Comparison of ENCODE assay signal across 8 mouse cellular contexts in genomic region chr10:80118552-80118951, GRCm38 (mm10). TPM values are rescaled to one million over a fixed set of nuclear protein-coding genes. Genes with fewer than 3 reads are reported as not detected.
DNase-seq lines count a peak whose midpoint lies in the region; ATAC-seq and TF ChIP-seq lines count a peak whose summit lies in the region.

No protein-coding gene starts in this region.

- no peak for ATAC-seq in heart, embryonic 13.5 days (ENCODE audit: extremely low read depth, insufficient number of reproducible peaks, low FRiP score, low TSS enrichment)
- no peak for ATAC-seq in midbrain, embryonic 12.5 days (ENCODE audit: low FRiP score, low read depth)

- peak overlapping the region; percentile 84 for H3K4me2 ChIP-seq in heart, embryonic 13.5 days
- peak overlapping the region; percentile 98 for H3K4me2 ChIP-seq in midbrain, embryonic 12.5 days (replicated peaks)

- H3K4me3 ChIP-seq in heart, embryonic 13.5 days: peak overlapping the region; percentile 96
- H3K4me3 ChIP-seq in bone marrow macrophage, adult 2 months (ENCODE audit: insufficient read depth, low read length): peak overlapping the region; percentile 99
- peak overlapping the region; percentile 92 for H3K4me3 ChIP-seq in hindbrain, embryonic 10.5 days
- H3K4me3 ChIP-seq in midbrain, embryonic 12.5 days: peak overlapping the region; percentile 96

- no peak overlapping the region for H3K27ac ChIP-seq in heart, embryonic 13.5 days (replicated peaks)
- no peak overlapping the region for H3K27ac ChIP-seq in bone marrow macrophage, adult 2 months (ENCODE audit: insufficient read depth, low read depth, low read length)
- H3K27ac ChIP-seq in hindbrain, embryonic 10.5 days: peak overlapping the region; percentile 95; the same call in 1 of the 2 replicates
- peak overlapping the region; percentile 47; the same call in 1 of the 2 replicates for H3K27ac ChIP-seq in midbrain, embryonic 12.5 days (replicated peaks)

- no peaks in the 10 kb centered on the region for H3K9me3 ChIP-seq in heart, embryonic 13.5 days
- no peaks in the 10 kb centered on the region for H3K9me3 ChIP-seq in hindbrain, embryonic 10.5 days
- H3K9me3 ChIP-seq in midbrain, embryonic 12.5 days: no peaks in the 10 kb centered on the region

- WGBS in heart, embryonic 13.5 days: 74% methylated on average over 6 of the region's 6 CpGs
- WGBS in hindbrain, embryonic 10.5 days: 76% methylated on average over 6 of the region's 6 CpGs
- 70% methylated on average over 6 of the region's 6 CpGs for WGBS in midbrain, embryonic 12.5 days

- no peak for TF ChIP-seq POLR2A in bone marrow macrophage, adult 2 months (IDR thresholded peaks at IDR 0.05; ENCODE audit: borderline replicate concordance, low read depth, low read length)

- H3K9ac ChIP-seq in heart, embryonic 13.5 days: peak overlapping the region; percentile 97
- H3K9ac ChIP-seq in midbrain, embryonic 12.5 days (replicated peaks): peak overlapping the region; percentile 82

- H3K4me1 ChIP-seq in heart, embryonic 13.5 days: peaks cover 61% of the 10 kb centered on the region
- H3K4me1 ChIP-seq in bone marrow macrophage, adult 2 months (ENCODE audit: control insufficient read depth, insufficient read depth, low read length): peaks cover 22% of the 10 kb centered on the region
- H3K4me1 ChIP-seq in hindbrain, embryonic 10.5 days (replicated peaks): peaks cover 50% of the 10 kb centered on the region
- peaks cover 33% of the 10 kb centered on the region for H3K4me1 ChIP-seq in midbrain, embryonic 12.5 days

- TF ChIP-seq CTCF in bone marrow macrophage, adult 2 months (IDR thresholded peaks at IDR 0.05; ENCODE audit: low read depth, low read length): no peak

- H3K36me3 ChIP-seq in heart, embryonic 13.5 days: peaks cover 62% of the 10 kb centered on the region
- peaks cover 65% of the 10 kb centered on the region for H3K36me3 ChIP-seq in hindbrain, embryonic 10.5 days
- H3K36me3 ChIP-seq in midbrain, embryonic 12.5 days: peaks cover 35% of the 10 kb centered on the region

- no peaks in the 10 kb centered on the region for H3K27me3 ChIP-seq in heart, embryonic 13.5 days (replicated peaks)
- no peaks in the 10 kb centered on the region for H3K27me3 ChIP-seq in hindbrain, embryonic 10.5 days (ENCODE audit: insufficient read depth, poor library complexity, severe bottlenecking)
- H3K27me3 ChIP-seq in midbrain, embryonic 12.5 days: no peaks in the 10 kb centered on the region

- no peak for DNase-seq in heart, adult 8-10 months (ENCODE audit: low spot score)
- DNase-seq in hindbrain, embryonic 10.5 days (ENCODE audit: low spot score): no peak
- no peak for DNase-seq in yolk sac, embryonic 10.5 days (ENCODE audit: low spot score)
- no peak for DNase-seq in gastrocnemius, adult 8-10 months (ENCODE audit: low spot score in 2 of 2)
- DNase-seq in frontal cortex, postnatal 25 days (ENCODE audit: low spot score in 2 of 2): no peak

RNA-seq across cellular contexts. Expression of gene Stk11, which starts 2.9 kb away (rescaled TPM):
- 12.0 and 13.0 TPM in 2 replicates for polyA plus RNA-seq in heart, embryonic 13.5 days (2015; fragmentation: Nextera tagmentation; extraction: Ambion mirVana)
- total RNA-seq in heart, adult 8-10 months (2022): 100 to 1,000 TPM; 148 to 176 (median 153) TPM
- polyA plus RNA-seq in bone marrow macrophage, adult 2 months (2012; ENCODE audit: insufficient read depth, insufficient read length, missing spikeins): 104 TPM in 2 replicates
- polyA plus RNA-seq in hindbrain, embryonic 10.5 days (2016; fragmentation: Nextera tagmentation; extraction: Ambion mirVana): 18.5 and 21.1 TPM in 2 replicates
- 16.7 and 20.3 TPM in 2 replicates for polyA plus RNA-seq in midbrain, embryonic 12.5 days (2016; fragmentation: Nextera tagmentation; extraction: Ambion mirVana)
- total RNA-seq in gastrocnemius, adult 8-10 months (2022): 100 to 1,000 TPM; 157 to 173 (median 162) TPM

RNA-seq across cellular contexts. Expression of gene Sbno2, which starts 13.2 kb away (rescaled TPM):
- polyA plus RNA-seq in heart, embryonic 13.5 days (2015; fragmentation: Nextera tagmentation; extraction: Ambion mirVana): 9.1 and 10.1 TPM in 2 replicates
- total RNA-seq in heart, adult 8-10 months (2022): 10 to 100 TPM in 3 of 4 experiments, 1 to 10 TPM in 1; 9.5 to 12.0 (median 11.1) TPM
- 54.5 and 55.8 TPM in 2 replicates for polyA plus RNA-seq in bone marrow macrophage, adult 2 months (2012; ENCODE audit: insufficient read depth, insufficient read length, missing spikeins)
- 16.8 and 17.2 TPM in 2 replicates for polyA plus RNA-seq in hindbrain, embryonic 10.5 days (2016; fragmentation: Nextera tagmentation; extraction: Ambion mirVana)
- 14.7 and 15.7 TPM in 2 replicates for polyA plus RNA-seq in midbrain, embryonic 12.5 days (2016; fragmentation: Nextera tagmentation; extraction: Ambion mirVana)
- total RNA-seq in gastrocnemius, adult 8-10 months (2022): 1 to 10 TPM; 4.8 to 5.7 (median 5.3) TPM

RNA-seq across cellular contexts. Expression of gene Atp5d, which starts 19.9 kb away (rescaled TPM):
- 808 and 893 TPM in 2 replicates for polyA plus RNA-seq in heart, embryonic 13.5 days (2015; fragmentation: Nextera tagmentation; extraction: Ambion mirVana)
- total RNA-seq in heart, adult 8-10 months (2022): 1,000 to 10,000 TPM; 1,050 to 1,135 (median 1,101) TPM
- polyA plus RNA-seq in bone marrow macrophage, adult 2 months (2012; ENCODE audit: insufficient read depth, insufficient read length, missing spikeins): 198 TPM in 2 replicates
- polyA plus RNA-seq in hindbrain, embryonic 10.5 days (2016; fragmentation: Nextera tagmentation; extraction: Ambion mirVana): 484 and 504 TPM in 2 replicates
- polyA plus RNA-seq in midbrain, embryonic 12.5 days (2016; fragmentation: Nextera tagmentation; extraction: Ambion mirVana): 379 and 384 TPM in 2 replicates
- total RNA-seq in gastrocnemius, adult 8-10 months (2022): 100 to 1,000 TPM; 525 to 571 (median 544) TPM

RNA-seq across cellular contexts. Expression of gene Cbarp, which starts 22.1 kb away (rescaled TPM):
- polyA plus RNA-seq in heart, embryonic 13.5 days (2015; fragmentation: Nextera tagmentation; extraction: Ambion mirVana): 1.6 and 2.5 TPM in 2 replicates
- total RNA-seq in heart, adult 8-10 months (2022): 1 to 10 TPM; 3.8 to 6.1 (median 4.6) TPM
- polyA plus RNA-seq in bone marrow macrophage, adult 2 months (2012; ENCODE audit: insufficient read depth, insufficient read length, missing spikeins): 2.0 and 2.9 TPM in 2 replicates
- 7.1 and 15.0 TPM in 2 replicates for polyA plus RNA-seq in hindbrain, embryonic 10.5 days (2016; fragmentation: Nextera tagmentation; extraction: Ambion mirVana)
- 19.3 and 20.0 TPM in 2 replicates for polyA plus RNA-seq in midbrain, embryonic 12.5 days (2016; fragmentation: Nextera tagmentation; extraction: Ambion mirVana)
- total RNA-seq in gastrocnemius, adult 8-10 months (2022): 1 to 10 TPM; 1.9 to 4.0 (median 2.9) TPM

RNA-seq across cellular contexts. Expression of gene Midn, which starts 29.5 kb away (rescaled TPM):
- polyA plus RNA-seq in heart, embryonic 13.5 days (2015; fragmentation: Nextera tagmentation; extraction: Ambion mirVana): 15.6 and 15.7 TPM in 2 replicates
- total RNA-seq in heart, adult 8-10 months (2022): 100 to 1,000 TPM in 1 of 4 experiments, 10 to 100 TPM in 3; 83.9 to 111 (median 91.0) TPM
- polyA plus RNA-seq in bone marrow macrophage, adult 2 months (2012; ENCODE audit: insufficient read depth, insufficient read length, missing spikeins): 32.9 and 40.5 TPM in 2 replicates
- polyA plus RNA-seq in hindbrain, embryonic 10.5 days (2016; fragmentation: Nextera tagmentation; extraction: Ambion mirVana): 22.3 and 24.6 TPM in 2 replicates
- polyA plus RNA-seq in midbrain, embryonic 12.5 days (2016; fragmentation: Nextera tagmentation; extraction: Ambion mirVana): 41.7 and 46.4 TPM in 2 replicates
- 10 to 100 TPM; 20.8 to 36.0 (median 29.5) TPM for total RNA-seq in gastrocnemius, adult 8-10 months (2022)

Comparison
In these comparisons a context has a peak if more than half of its experiments do, and no peak if none do; other contexts are left out.
1. H3K27ac ChIP-seq: peak in hindbrain, embryonic 10.5 days (single experiment) and midbrain, embryonic 12.5 days (single experiment); none in heart, embryonic 13.5 days (single experiment) and bone marrow macrophage, adult 2 months (single experiment).
2. Peak in every context shown above with its lines, with median percentiles within 50 percentile points of each other: H3K4me3 ChIP-seq.